Mouse (Mus musculus): ENCODE measurements at regions not wholly inside any gene's neighbourhood (a gene's known extent, or its start where the extent isn't known, plus 50 kb on each side); places are given as distances from the start of the nearest gene placed in this dataset.
A peak's percentile ranks its signal among the peaks of the same experiment; 100 is the strongest.

DNA sequence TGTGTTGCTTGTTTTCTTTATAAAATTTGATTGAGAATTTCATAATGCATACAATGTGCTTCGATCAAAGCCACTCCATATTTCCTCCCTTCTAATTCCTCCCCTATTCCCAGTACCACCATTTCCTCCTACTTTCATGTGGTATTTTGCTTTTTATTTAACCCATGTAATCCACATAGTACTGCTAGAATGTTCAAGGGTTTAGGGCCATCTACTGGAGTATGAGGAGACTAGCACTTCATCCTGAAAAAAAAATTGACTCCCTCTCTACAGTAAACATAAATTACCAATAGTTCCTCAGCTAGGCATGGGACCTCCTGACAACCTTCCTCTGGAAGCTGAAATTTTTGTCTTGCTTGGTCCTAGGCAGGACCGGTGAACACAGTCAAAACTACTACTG, 163.0 kb downstream of the Gpr165 start:
- no peak for DNase-seq

DNA sequence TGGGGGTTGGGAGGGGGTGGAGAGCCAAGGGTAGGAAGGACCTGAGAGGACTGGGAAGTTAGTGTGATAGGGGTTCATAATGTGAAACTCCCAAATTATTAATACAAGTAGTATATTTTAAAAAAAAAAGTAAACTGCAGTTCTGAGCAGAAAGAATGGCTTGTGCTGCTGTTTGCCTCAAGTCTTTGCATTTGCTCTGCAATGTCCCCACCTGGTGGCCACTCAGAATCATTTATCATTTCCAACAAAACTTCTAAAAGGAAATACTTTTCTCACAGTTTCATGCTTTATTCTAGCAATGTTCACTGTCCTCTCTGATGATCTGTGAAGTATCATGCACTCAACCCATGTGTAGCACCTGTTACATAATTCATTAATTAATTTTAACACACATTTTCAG, 165.5 kb downstream of the Gpr165 start:
- peak; percentile 21 for DNase-seq

DNA sequence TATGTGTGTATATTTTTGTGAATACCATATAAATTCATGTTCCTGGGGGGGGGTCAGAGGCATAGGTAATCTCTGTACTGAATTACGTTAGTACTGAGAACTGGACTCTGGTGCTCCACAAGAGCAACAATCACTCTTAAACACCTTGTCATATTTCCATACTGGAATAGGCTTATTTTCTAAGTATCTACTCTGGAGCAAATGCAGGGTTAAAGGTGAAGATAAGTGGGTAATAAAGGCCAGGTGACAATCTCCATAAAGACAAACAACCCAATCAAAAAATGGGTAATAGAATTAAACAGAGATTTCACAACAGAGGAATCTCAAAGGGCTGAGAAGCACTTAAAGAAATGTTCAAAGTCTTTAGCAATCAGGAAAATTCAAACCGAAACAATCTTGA, 165.9 kb downstream of the Gpr165 start:
- no peak for DNase-seq

DNA sequence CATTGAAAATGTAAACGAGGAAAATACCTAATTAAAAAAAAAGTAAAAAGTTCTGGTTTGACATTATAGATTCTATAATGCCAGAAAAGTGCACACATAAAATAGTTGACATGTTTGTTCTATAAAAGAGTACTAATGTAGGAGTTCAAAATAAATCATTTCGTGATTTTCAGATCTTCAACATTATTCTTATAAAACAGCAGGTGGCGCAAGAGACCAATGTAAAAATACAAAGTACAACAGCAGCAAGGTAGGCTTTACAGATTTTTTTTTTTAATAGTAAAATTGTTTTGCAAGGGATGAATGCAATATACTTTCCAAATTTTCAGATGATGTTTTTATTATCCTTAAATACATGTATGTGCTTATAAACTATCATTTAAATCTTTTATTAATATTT, 171.8 kb upstream of the Pgr15l start:
- no peak for DNase-seq
